Mouse (Mus musculus): ENCODE results near the gene Mcee. TPM values are rescaled to one million over a fixed set of nuclear protein-coding genes. Genes with fewer than 3 reads are reported as not detected.

Gene Mcee
- total RNA-seq, 1 experiment from 2014 or later, result 154 TPM

GRCm38 (mm10) chr7:64424861-64425260, 32.5 kb downstream of the Mcee start:
- DNase-seq, result no peak

- DNase-seq, result no peak
These were observed 47.5 kb downstream of the Mcee start for GRCm38 (mm10) chr7:64439595-64440518.

GRCm38 (mm10) chr7:64440519-64440918, 48.1 kb downstream of the Mcee start:
- no peak for DNase-seq

GRCm38 (mm10) chr7:64450631-64451030, 58.2 kb downstream of the Mcee start:
- no peak for DNase-seq

GRCm38 (mm10) chr7:64451441-64451840, 59.0 kb downstream of the Mcee start:
- DNase-seq, result no peak

DNA sequence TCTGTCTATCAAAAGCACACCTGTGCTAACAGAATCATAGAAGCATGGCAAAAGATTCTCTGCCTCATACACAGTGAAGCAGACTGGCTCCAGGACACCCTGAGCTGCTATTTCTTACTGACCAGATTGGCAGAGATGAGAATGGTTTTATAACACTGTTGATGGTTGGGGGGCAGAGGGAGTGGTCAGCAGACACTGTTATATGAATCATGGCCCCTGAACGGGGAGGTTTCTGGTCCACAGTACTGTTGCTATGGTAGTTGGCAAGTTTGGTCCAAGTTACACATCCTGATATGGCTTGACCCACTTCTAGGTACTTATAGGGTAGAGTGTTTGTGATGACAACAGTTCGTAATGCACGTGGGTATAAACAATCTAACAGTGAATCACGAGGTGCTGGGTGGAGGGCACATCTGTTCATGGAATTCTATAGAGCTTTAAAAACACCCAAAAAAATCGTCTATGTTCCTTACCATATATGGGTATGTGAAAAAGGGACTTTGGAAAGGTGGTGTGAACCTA, 59.5 kb downstream of the Mcee start:
- DNase-seq, result no peak

- DNase-seq, result no peak
These were observed 60.2 kb downstream of the Mcee start for GRCm38 (mm10) chr7:64452471-64453222.

- DNase-seq, result no peak
These were observed 63.8 kb downstream of the Mcee start for GRCm38 (mm10) chr7:64456176-64456575.

DNA sequence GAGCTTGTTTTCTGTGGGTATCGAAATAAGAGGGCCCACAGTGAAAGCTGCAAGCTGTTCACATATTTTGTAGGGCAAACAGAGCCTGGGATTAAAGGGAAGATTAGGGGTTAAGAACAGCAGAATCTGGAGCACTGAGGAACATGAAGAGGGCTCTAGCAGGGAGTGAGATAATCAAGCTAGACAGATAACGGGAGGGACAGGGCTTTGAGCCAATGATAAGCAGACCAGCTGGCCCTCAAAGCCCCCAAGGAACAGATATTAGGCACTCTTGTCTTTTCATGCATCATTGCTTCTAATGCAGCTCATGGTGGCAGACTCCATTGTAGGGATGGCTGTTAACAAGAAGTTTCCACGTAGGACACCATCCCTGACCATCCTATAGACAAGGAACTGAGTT, 64.3 kb downstream of the Mcee start:
- DNase-seq, result no peak

- no peak for DNase-seq
These were observed 65.4 kb downstream of the Mcee start for GRCm38 (mm10) chr7:64457811-64458210.

Other genes with a start within 250 kb of the Mcee start
- gene Trpm1, start 238.8 kb upstream of the Mcee start, total RNA-seq (2021), result 0.90 TPM in 1 of 2 replicates, not detected in the other
- gene Mtmr10, start 105.0 kb upstream of the Mcee start, total RNA-seq (2021), result 22.4 and 26.7 TPM in 2 replicates
- 7.5 and 9.8 TPM in 2 replicates for gene Fan1, start 18.5 kb upstream of the Mcee start, total RNA-seq (2021)
- gene Mphosph10, start 339 bp upstream of the Mcee start, total RNA-seq (2021), result 29.0 and 29.2 TPM in 2 replicates
- gene Apba2, start 109.1 kb downstream of the Mcee start, total RNA-seq (2021), result 1.1 and 1.5 TPM in 2 replicates